Mouse (Mus musculus) G1E (cell line): ENCODE data around the gene Tfdp2.

Source experiments
- CTCF ChIP-seq: IDR thresholded peaks from 2 replicates; pipeline ENCODE4 v1.5.1; 2012; ENCODE audit warnings: low read depth, low read length, inconsistent platforms, mixed read lengths
- GATA1 ChIP-seq: IDR thresholded peaks from 2 replicates; pipeline ENCODE4 v1.6.1; 2012; ENCODE audit warnings: borderline replicate concordance, low read length, inconsistent platforms, mixed read lengths
- TAL1 ChIP-seq: conservative IDR thresholded peaks from 2 replicates; pipeline ENCODE4 v1.6.1; 2012; ENCODE audit warnings: low read depth, low read length, inconsistent platforms, mixed read lengths

DNA sequence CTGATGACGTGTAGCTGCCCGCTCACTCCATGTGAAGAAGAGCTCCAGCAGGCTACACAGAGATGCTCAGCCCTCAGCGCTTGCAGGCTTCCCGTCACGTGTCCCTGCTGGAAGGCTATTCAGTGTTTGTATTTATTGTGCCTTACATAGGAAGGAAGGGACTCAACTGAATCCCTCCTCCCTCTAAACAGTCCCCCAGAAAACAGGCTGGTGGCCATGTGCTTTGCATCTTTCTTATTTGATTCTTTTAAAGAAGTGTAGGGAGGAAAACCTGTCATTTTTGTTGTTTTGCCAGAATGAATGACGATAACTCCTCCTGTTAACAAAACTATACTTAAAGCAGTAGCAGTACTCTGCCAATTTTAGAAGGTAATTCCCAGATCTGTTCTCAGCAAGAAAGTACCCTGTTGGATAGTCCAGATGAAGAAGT, 124.5 kb downstream of the Tfdp2 start:
- TF ChIP-seq CTCF = no peak
- TF ChIP-seq TAL1 = no peak
- TF ChIP-seq GATA1 = no peak
